Mouse (Mus musculus) embryonic facial prominence, embryonic 11.5 days (tissue): ENCODE measurements around the gene Unc93a2. TPM values are rescaled to one million over a fixed set of nuclear protein-coding genes. Genes with fewer than 3 reads are reported as not detected.
"Not testable (repeated sequence)": the region's sequence is repeated elsewhere in the genome, so short reads cannot be mapped to it uniquely, and the experiment has no call there.

ENCODE experiments used
- ATAC-seq: fragments of 200-750 bp; cut with Nextera tagmentation; replicated peaks from 2 replicates; pipeline ENCODE4 v1.8.0; 2017; ENCODE audit warnings: low read depth; ENCODE audit not compliant: insufficient number of reproducible peaks, low FRiP score, low TSS enrichment
- DNase-seq: peaks from one replicate; pipeline ENCODE4 v3.0.0-alpha.2; 2015; ENCODE audit warnings: low spot score
- H3K27ac ChIP-seq: fragments of 300-500 bp; sonication (generic); replicated peaks from 2 replicates; pipeline ENCODE4 v1.5.1; 2014; ENCODE audit warnings: mild to moderate bottlenecking, low read depth, low read length, control low read depth
- H3K27me3 ChIP-seq: fragments of 300-500 bp; sonication (generic); 2 replicates; pipeline ENCODE4 v1.6.1; 2014; ENCODE audit warnings: mild to moderate bottlenecking, low read length, moderate library complexity, mixed read lengths; ENCODE audit not compliant: control insufficient read depth, insufficient read depth
- H3K36me3 ChIP-seq: fragments of 300-500 bp; sonication (generic); replicated peaks from 2 replicates; pipeline ENCODE4 v1.6.1; 2014; ENCODE audit warnings: low read depth, mild to moderate bottlenecking, low read length, moderate library complexity, mixed read lengths; ENCODE audit not compliant: control insufficient read depth, insufficient read depth
- H3K4me1 ChIP-seq: fragments of 300-500 bp; sonication (generic); 2 replicates; pipeline ENCODE4 v1.6.1; 2014; ENCODE audit warnings: low read length, mixed read lengths; ENCODE audit not compliant: control insufficient read depth, insufficient read depth
- H3K4me2 ChIP-seq: fragments of 300-500 bp; sonication (generic); 2 replicates; pipeline ENCODE4 v1.6.1; 2014; ENCODE audit warnings: low read depth, mild to moderate bottlenecking, control low read depth, low read length, moderate library complexity
- H3K4me3 ChIP-seq: fragments of 300-500 bp; sonication (generic); 2 replicates; pipeline ENCODE4 v1.5.1; 2014; ENCODE audit warnings: low read depth, low read length, control low read depth
- H3K9ac ChIP-seq: fragments of 300-500 bp; sonication (generic); replicated peaks from 2 replicates; pipeline ENCODE4 v1.6.1; 2014; ENCODE audit warnings: mild to moderate bottlenecking, control low read depth, low read length
- H3K9me3 ChIP-seq: fragments of 300-500 bp; sonication (generic); replicated peaks from 2 replicates; pipeline ENCODE4 v1.6.1; 2016; ENCODE audit warnings: mild to moderate bottlenecking, low read length, inconsistent platforms, mixed read lengths; ENCODE audit not compliant: control insufficient read depth
- WGBS: fragments of 180-500 bp; shearing (Covaris S2); extraction: QIAGEN DNeasy Blood & Tissue Kit; methylation state at CpG from one replicate; pipeline ENCODE4 v1.1.7; 2014; 5-methylcytosine and 5-hydroxymethylcytosine counted together
- polyA plus RNA-seq: library from polyadenylated mRNA; unstranded; fragments of >200 nt; fragmentation: Nextera tagmentation; extraction: Ambion mirVana; gene quantifications from 2 replicates; pipeline ENCODE4 v1.2.1, GENCODE M21; 2014

Gene Unc93a2
- polyA plus RNA-seq, result not detected in 2 replicates

DNA sequence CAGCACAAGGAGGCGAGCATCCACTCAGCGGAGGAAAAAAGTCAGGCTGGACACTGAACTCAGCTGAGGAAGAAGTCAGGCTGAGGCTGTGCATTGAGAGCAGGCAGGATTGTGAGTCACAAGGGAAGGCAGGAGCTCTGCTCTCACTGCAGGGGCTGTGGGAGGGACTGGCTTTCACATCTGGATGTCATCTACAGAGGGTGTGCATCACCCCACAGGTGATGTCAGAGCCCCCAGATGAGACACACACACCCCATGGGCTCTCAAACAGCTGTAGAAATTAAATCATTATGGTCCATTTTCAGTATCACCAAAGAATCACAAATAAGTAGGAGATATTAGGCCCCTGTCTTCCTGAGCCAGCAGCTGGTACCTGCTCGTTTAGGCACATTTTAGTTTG lies at the start of gene Unc93a2:
Gene Unc93a2, minus strand, starts transcription at position 101 of the 400 bp plus-strand sequence.
- not testable (repeated sequence) for H3K9ac ChIP-seq, DNase-seq, H3K4me2 ChIP-seq, H3K27me3 ChIP-seq, H3K9me3 ChIP-seq, H3K4me1 ChIP-seq, H3K36me3 ChIP-seq, H3K4me3 ChIP-seq, ATAC-seq, H3K27ac ChIP-seq
- WGBS, result 64% methylated on average over 3 of the region's 3 CpGs

DNA sequence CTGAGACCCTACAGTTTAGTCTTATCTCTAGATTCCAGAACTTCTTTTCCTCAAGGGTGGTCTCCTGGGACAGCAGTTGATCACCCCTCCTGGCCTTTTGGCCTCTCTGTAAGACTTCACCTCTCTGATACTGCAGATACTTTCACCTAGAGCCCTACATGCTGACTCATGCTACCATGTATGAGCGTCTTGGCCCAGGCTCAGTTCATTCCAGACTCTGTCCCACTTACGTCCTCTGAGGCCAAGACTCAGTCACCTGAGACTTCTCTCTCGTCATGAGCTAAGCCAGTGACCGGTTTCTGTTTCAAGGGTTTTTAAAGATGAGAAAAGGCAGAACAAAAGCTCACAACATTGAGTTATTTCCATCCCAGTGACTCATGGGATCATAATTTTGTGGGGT lies 48.9 kb upstream of the Unc93a2 start:
- not testable (repeated sequence) for H3K27ac ChIP-seq, H3K36me3 ChIP-seq, DNase-seq, H3K4me2 ChIP-seq, H3K9ac ChIP-seq, H3K4me1 ChIP-seq, ATAC-seq, H3K27me3 ChIP-seq, H3K9me3 ChIP-seq, H3K4me3 ChIP-seq
- 81% methylated on average over 4 of the region's 4 CpGs for WGBS

DNA sequence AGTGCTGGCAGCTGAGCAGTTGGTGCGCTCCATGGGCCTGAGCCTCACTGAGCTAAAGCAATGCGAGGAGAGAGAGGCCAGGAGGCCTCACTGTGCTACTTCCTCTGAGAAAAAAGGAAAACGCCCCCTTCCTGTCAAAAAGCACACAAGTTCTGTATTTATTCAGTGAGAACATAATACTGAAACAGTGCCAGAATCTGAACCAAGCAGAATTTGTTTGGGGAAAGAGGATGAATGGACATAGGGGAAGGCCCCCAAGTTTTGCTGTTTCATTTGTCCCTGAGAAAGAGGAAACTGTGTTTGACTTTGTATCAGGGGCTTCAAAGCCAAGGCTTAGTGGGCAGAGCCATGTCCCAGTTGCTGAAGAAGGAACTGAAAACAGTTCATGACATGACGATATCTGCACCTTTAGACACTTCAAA lies 45.0 kb upstream of the Unc93a2 start:
- H3K27me3 ChIP-seq, ATAC-seq: not testable (repeated sequence)
- 71% methylated on average over 4 of the region's 4 CpGs for WGBS

GRCm38 (mm10) chr17:7420191-7420973 lies 35.1 kb upstream of the Unc93a2 start:
- ATAC-seq (peak; percentile 84), DNase-seq (peak; percentile 1)
- not testable (repeated sequence) for H3K4me1 ChIP-seq

More for the DNA sequence above, 45.0 kb upstream of the Unc93a2 start:
- not testable (repeated sequence) for DNase-seq, H3K4me2 ChIP-seq, H3K27ac ChIP-seq, H3K9ac ChIP-seq, H3K4me1 ChIP-seq, H3K4me3 ChIP-seq, H3K9me3 ChIP-seq, H3K36me3 ChIP-seq

DNA sequence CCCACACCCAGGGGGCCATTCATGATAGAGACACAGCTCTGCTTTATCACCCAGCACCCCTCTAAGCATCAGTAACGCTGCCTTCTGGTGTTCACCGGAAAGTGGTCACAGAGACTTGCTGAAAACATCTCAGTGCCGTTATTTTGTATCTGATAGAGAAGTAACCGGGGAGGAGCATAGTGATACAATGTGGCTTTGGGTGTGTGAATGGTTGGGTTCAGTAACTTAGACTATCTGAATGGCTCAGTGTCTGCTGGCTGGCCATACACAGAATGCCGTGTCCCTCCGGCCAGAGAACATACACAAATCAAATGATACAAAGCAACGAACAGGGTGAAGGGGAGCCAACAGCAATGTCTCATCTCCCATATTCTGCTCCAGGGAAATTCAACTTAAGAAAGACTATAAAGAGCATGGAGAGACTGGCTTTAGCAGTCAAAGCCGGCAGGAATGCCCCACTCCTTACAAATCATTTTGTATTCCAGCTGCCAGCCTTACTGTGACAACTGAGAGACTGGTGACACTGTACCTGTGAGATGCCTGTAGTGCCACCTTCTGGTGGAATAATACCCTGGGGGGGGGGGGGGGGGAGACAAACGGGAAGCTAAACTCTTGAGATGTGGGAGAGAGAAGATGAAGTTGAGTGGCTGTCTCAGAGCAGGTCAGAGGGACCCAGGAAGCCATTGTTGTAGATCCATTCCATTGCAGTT lies 29.5 kb upstream of the Unc93a2 start:
- not testable (repeated sequence) for H3K27me3 ChIP-seq, H3K36me3 ChIP-seq, DNase-seq, H3K4me1 ChIP-seq, H3K9me3 ChIP-seq, H3K4me2 ChIP-seq, ATAC-seq, H3K27ac ChIP-seq, H3K9ac ChIP-seq, H3K4me3 ChIP-seq
- WGBS, result 91% methylated on average over 7 of the region's 9 CpGs

More at GRCm38 (mm10) chr17:7420191-7420973, 35.1 kb upstream of the Unc93a2 start:
- not testable (repeated sequence) for H3K4me2 ChIP-seq, H3K9me3 ChIP-seq, H3K36me3 ChIP-seq, H3K27ac ChIP-seq, H3K9ac ChIP-seq, H3K27me3 ChIP-seq, H3K4me3 ChIP-seq
- WGBS, result 5% methylated on average over 2 of the region's 3 CpGs

GRCm38 (mm10) chr17:7413336-7413735 lies 28.1 kb upstream of the Unc93a2 start:
- H3K9ac ChIP-seq, H3K4me3 ChIP-seq, DNase-seq, H3K27me3 ChIP-seq, H3K4me1 ChIP-seq, H3K4me2 ChIP-seq, H3K27ac ChIP-seq, H3K36me3 ChIP-seq, ATAC-seq, H3K9me3 ChIP-seq: not testable (repeated sequence)
- WGBS, result 77% methylated on average over 8 of the region's 8 CpGs

GRCm38 (mm10) chr17:7399770-7400169 lies 14.5 kb upstream of the Unc93a2 start:
- ATAC-seq, result not testable (repeated sequence)

More at GRCm38 (mm10) chr17:7399770-7400169, 14.5 kb upstream of the Unc93a2 start:
- not testable (repeated sequence) for H3K9me3 ChIP-seq, H3K4me3 ChIP-seq, H3K27ac ChIP-seq, H3K27me3 ChIP-seq, H3K9ac ChIP-seq, DNase-seq, H3K4me2 ChIP-seq, H3K4me1 ChIP-seq, H3K36me3 ChIP-seq
- WGBS, result 87% methylated on average over 5 of the region's 6 CpGs
